Mouse (Mus musculus): ENCODE results near the gene Sh3bgrl2. TPM values are rescaled to one million over a fixed set of nuclear protein-coding genes. Genes with fewer than 3 reads are reported as not detected.

Gene Sh3bgrl2
- polyA plus RNA-seq, 1 experiment: 3.0 TPM

DNA sequence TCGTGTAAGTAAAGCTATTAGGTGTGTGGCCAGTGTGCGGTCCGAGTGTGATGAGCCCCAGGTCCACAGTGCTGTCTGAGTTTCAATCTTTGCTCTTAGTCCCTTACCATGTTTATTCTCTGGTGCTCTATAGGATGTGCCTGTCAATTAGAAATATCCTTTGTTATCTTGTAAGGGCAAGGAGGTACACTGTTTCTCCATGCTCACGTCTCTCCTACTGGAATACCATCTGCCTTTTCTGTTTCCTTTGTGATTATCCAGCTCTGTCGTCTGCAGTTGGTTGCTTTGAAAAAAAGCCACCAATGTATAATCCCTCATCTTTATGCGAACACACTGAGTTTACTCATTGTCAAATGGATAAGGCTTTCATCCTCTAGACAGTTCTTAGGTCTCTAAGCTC, 75.3 kb downstream of the Sh3bgrl2 start:
- Histone ChIP-seq H3K4me1 (replicated peaks; ENCODE audit: control insufficient read depth, insufficient read depth, low read length) (no peaks in the 10 kb centered on the region), H3K4me3 (ENCODE audit: control insufficient read depth, insufficient read depth, low read length) (no peak overlapping the region), H3K27ac (ENCODE audit: control insufficient read depth, insufficient read depth, low read length) (no peak overlapping the region), H3K27me3 (ENCODE audit: control insufficient read depth, insufficient read depth, low read length) (no peaks in the 10 kb centered on the region), H3K36me3 (ENCODE audit: control insufficient read depth, insufficient read depth, low read length) (no peaks in the 10 kb centered on the region)
- DNase-seq: no peak
- 93% methylated on average over 6 of the region's 6 CpGs for WGBS
- TF ChIP-seq POLR2A (IDR thresholded peaks at IDR 0.05; ENCODE audit: control insufficient read depth, extremely low read depth, insufficient read depth, low read length, poor library complexity) (no peak), CTCF (IDR thresholded peaks at IDR 0.05; ENCODE audit: borderline replicate concordance, control insufficient read depth, extremely low read depth, insufficient read depth, low read length, poor library complexity) (no peak)

DNA sequence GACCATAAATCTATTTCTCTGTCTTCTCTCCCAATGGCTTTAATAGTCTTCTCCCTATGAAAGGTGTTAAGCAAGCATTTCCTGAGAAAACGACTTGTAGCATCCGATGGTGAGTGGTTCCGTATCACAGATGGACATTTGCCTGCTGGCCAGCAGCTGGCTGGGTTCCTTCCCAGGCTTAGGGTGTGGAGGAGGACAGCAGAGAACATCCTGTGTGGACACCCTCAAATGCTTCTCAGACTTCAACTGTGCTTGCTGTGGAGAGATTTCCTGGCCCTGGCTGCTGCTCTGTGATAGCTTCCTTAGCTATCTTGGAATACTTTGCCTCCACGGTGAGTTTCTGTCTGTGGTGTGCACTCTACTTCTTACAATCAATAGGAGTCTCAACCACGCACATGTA, 76.1 kb downstream of the Sh3bgrl2 start:
- TF ChIP-seq CTCF (IDR thresholded peaks at IDR 0.05; ENCODE audit: borderline replicate concordance, control insufficient read depth, extremely low read depth, insufficient read depth, low read length, poor library complexity): no peak
- no peak for TF ChIP-seq POLR2A (IDR thresholded peaks at IDR 0.05; ENCODE audit: control insufficient read depth, extremely low read depth, insufficient read depth, low read length, poor library complexity)

DNA sequence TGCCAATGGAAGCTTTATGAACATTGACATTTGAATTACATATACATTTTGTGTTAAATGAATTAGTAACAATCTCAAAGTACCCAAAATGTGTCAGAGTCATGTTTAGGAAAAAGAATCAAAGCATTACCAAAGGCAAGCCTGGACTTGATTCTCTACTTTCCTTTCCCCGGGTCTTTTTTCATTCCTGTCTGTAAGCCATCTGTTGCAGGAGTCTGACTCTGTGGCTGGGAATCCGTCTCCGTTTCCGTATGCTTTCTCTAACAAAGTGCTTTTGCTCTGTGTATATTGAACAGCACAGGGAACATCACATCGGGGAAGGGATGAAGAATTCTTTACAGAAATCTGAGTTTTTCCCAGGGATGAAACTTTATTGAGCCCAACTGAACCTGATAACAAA, 77.0 kb downstream of the Sh3bgrl2 start:
- H3K27me3 ChIP-seq (ENCODE audit: control insufficient read depth, insufficient read depth, low read length): no peaks in the 10 kb centered on the region
- TF ChIP-seq POLR2A (IDR thresholded peaks at IDR 0.05; ENCODE audit: control insufficient read depth, extremely low read depth, insufficient read depth, low read length, poor library complexity) (no peak), CTCF (IDR thresholded peaks at IDR 0.05; ENCODE audit: borderline replicate concordance, control insufficient read depth, extremely low read depth, insufficient read depth, low read length, poor library complexity) (no peak)
- DNase-seq: no peak
- H3K27ac ChIP-seq (ENCODE audit: control insufficient read depth, insufficient read depth, low read length): no peak overlapping the region
- no peak overlapping the region for H3K4me3 ChIP-seq (ENCODE audit: control insufficient read depth, insufficient read depth, low read length)
- WGBS: 97% methylated on average over 5 of the region's 5 CpGs
- H3K4me1 ChIP-seq (replicated peaks; ENCODE audit: control insufficient read depth, insufficient read depth, low read length): no peaks in the 10 kb centered on the region
- H3K36me3 ChIP-seq (ENCODE audit: control insufficient read depth, insufficient read depth, low read length): no peaks in the 10 kb centered on the region

More for the DNA sequence above, 76.1 kb downstream of the Sh3bgrl2 start:
- no peaks in the 10 kb centered on the region for H3K36me3 ChIP-seq (ENCODE audit: control insufficient read depth, insufficient read depth, low read length)
- no peak overlapping the region for H3K4me3 ChIP-seq (ENCODE audit: control insufficient read depth, insufficient read depth, low read length)
- no peaks in the 10 kb centered on the region for H3K4me1 ChIP-seq (replicated peaks; ENCODE audit: control insufficient read depth, insufficient read depth, low read length)
- H3K27ac ChIP-seq (ENCODE audit: control insufficient read depth, insufficient read depth, low read length): no peak overlapping the region
- WGBS: 53% methylated on average over 5 of the region's 5 CpGs
- H3K27me3 ChIP-seq (ENCODE audit: control insufficient read depth, insufficient read depth, low read length): no peaks in the 10 kb centered on the region
- no peak for DNase-seq

DNA sequence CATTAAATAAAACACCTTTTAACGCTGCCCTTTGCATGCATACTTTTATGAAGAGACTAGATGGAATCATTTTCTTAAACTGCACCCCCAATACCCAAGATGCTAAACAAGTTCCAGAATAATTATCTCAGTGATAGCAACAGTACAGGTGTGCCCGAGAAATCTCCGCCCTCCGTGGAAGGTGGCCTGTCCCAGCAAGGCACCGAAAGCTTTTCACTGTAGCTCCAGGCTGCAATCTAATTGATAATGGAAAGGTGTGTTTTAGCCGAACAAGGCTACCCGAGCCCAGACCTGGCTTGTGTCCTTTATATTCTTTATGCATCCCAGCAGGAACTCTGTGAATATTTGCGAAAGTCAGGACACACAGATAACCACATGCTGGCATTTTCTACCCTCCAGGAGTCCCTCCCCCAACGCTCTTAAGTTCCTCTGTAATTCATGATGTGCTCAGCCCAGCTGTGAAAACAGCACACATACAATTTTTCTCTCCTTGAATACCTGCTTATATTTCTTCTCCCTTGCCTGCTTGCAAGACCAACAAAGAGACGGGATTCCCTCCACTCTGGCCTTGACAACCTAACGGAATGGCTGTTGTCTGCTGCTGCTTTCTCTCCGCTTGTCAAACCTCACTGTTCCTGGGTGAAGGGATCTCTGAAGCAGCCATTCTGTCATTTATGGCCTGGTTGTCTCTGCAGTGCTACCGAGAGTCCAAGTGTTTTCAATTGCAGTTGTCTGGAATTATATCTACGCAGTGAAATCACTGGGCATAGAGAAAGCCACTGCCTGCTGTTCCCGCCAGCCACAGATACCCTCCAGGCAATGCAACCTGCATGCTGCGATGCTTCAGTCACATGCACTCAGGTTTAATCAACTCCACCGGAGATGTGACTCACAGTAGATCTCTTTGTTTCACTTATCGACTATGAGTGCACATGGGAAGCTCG, 80.8 kb downstream of the Sh3bgrl2 start:
- no peak for TF ChIP-seq CTCF (IDR thresholded peaks at IDR 0.05; ENCODE audit: borderline replicate concordance, control insufficient read depth, extremely low read depth, insufficient read depth, low read length, poor library complexity)
- TF ChIP-seq POLR2A (IDR thresholded peaks at IDR 0.05; ENCODE audit: control insufficient read depth, extremely low read depth, insufficient read depth, low read length, poor library complexity): no peak
- H3K27ac ChIP-seq (ENCODE audit: control insufficient read depth, insufficient read depth, low read length): no peak overlapping the region
- no peak for DNase-seq
- H3K4me1 ChIP-seq (replicated peaks; ENCODE audit: control insufficient read depth, insufficient read depth, low read length): no peaks in the 10 kb centered on the region
- no peak overlapping the region for H3K4me3 ChIP-seq (ENCODE audit: control insufficient read depth, insufficient read depth, low read length)
- 91% methylated on average over 19 of the region's 19 CpGs for WGBS
- no peaks in the 10 kb centered on the region for H3K36me3 ChIP-seq (ENCODE audit: control insufficient read depth, insufficient read depth, low read length)
- H3K27me3 ChIP-seq (ENCODE audit: control insufficient read depth, insufficient read depth, low read length): no peaks in the 10 kb centered on the region

DNA sequence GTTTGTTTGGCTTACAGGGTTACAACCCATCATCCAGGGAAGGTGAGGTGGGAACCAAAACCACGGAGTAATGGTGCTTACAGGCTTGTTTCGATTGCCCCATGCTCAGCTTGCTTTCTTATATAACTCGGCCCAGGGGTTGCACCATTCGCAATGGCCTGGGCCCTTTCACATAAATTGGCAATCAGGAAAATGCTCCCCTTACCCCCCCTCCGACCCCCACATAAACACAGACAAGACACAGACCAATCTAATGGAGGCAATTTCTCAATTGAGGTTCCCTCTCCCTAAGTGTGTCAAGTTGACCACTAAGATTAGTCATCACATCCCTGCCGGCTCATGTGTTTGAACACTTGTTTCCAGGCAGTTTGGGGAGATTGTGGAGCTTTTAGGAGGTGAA, 82.2 kb downstream of the Sh3bgrl2 start:
- Histone ChIP-seq H3K36me3 (ENCODE audit: control insufficient read depth, insufficient read depth, low read length) (no peaks in the 10 kb centered on the region), H3K4me1 (replicated peaks; ENCODE audit: control insufficient read depth, insufficient read depth, low read length) (no peaks in the 10 kb centered on the region), H3K27me3 (ENCODE audit: control insufficient read depth, insufficient read depth, low read length) (no peaks in the 10 kb centered on the region), H3K4me3 (ENCODE audit: control insufficient read depth, insufficient read depth, low read length) (no peak overlapping the region), H3K27ac (ENCODE audit: control insufficient read depth, insufficient read depth, low read length) (no peak overlapping the region)
- 84% methylated on average over 6 of the region's 6 CpGs for WGBS
- TF ChIP-seq POLR2A (IDR thresholded peaks at IDR 0.05; ENCODE audit: control insufficient read depth, extremely low read depth, insufficient read depth, low read length, poor library complexity): no peak
- no peak for TF ChIP-seq CTCF (IDR thresholded peaks at IDR 0.05; ENCODE audit: borderline replicate concordance, control insufficient read depth, extremely low read depth, insufficient read depth, low read length, poor library complexity)
- DNase-seq: no peak

DNA sequence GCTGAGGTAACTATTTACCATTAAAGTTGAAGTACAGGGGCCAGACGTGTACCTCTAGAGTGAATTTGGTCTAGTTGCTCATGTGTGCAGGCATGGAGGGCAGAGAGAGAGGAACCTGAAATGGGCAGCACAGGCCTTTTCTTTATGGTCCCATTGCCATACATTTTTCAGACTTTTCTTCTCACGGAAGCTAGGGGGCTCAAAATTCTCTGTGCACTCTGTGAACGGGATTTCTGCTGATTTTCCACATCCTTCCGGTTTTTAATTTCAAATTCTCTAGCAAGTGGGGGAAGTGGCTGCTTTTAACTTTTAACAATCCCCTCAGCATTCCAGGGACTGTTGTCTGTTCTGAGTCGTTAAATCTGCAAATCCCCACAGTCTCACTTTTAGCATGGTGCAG, 83.8 kb downstream of the Sh3bgrl2 start:
- Histone ChIP-seq H3K4me1 (replicated peaks; ENCODE audit: control insufficient read depth, insufficient read depth, low read length) (no peaks in the 10 kb centered on the region), H3K27me3 (ENCODE audit: control insufficient read depth, insufficient read depth, low read length) (no peaks in the 10 kb centered on the region), H3K27ac (ENCODE audit: control insufficient read depth, insufficient read depth, low read length) (no peak overlapping the region), H3K4me3 (ENCODE audit: control insufficient read depth, insufficient read depth, low read length) (no peak overlapping the region), H3K36me3 (ENCODE audit: control insufficient read depth, insufficient read depth, low read length) (no peaks in the 10 kb centered on the region)
- no peak for TF ChIP-seq CTCF (IDR thresholded peaks at IDR 0.05; ENCODE audit: borderline replicate concordance, control insufficient read depth, extremely low read depth, insufficient read depth, low read length, poor library complexity)
- TF ChIP-seq POLR2A (IDR thresholded peaks at IDR 0.05; ENCODE audit: control insufficient read depth, extremely low read depth, insufficient read depth, low read length, poor library complexity): no peak
- no peak for DNase-seq
- WGBS: 53% methylated on average over 5 of the region's 5 CpGs

Data from thymus, adult 2 months (tissue).